Mouse (Mus musculus): ENCODE data around the gene Efnb3. TPM values are rescaled to one million over a fixed set of nuclear protein-coding genes. Genes with fewer than 3 reads are reported as not detected.

Gene Efnb3
- polyA plus RNA-seq (2015; fragmentation: Nextera tagmentation; extraction: Ambion mirVana) = 7.7 and 7.8 TPM in 2 replicates

- H3K27me3 ChIP-seq (ENCODE audit: insufficient read depth, low read length) = no peaks in the 10 kb centered on the region
- no peak within 1 kb of the TSS for H3K27ac ChIP-seq
- H3K4me1 ChIP-seq (replicated peaks; ENCODE audit: insufficient read depth, low read length) = peaks cover 18% of the 10 kb centered on the region
- no peak for TF ChIP-seq CTCF (IDR thresholded peaks at IDR 0.05; ENCODE audit: low read depth)
- peak within 1 kb of the TSS; percentile 66 for H3K4me3 ChIP-seq (replicated peaks; ENCODE audit: low read depth, low read length)
- DNase-seq (ENCODE audit: low spot score) (peak; percentile 83), ATAC-seq (replicated peaks; ENCODE audit: low FRiP score, low read depth) (0 out of 2 replicates have a peak, but pooled peaks have one; percentile 27)
- peak within 1 kb of the TSS; percentile 72 for H3K9ac ChIP-seq (ENCODE audit: low read depth, low read length)
- H3K4me2 ChIP-seq (ENCODE audit: low read length) = peak within 1 kb of the TSS; percentile 99
- 1% methylated on average over 59 of the region's 59 CpGs for WGBS
- peaks cover 18% of the 10 kb centered on the region for H3K36me3 ChIP-seq (ENCODE audit: insufficient read depth, low read length)
- H3K9me3 ChIP-seq (replicated peaks; ENCODE audit: low read length) = no peaks in the 10 kb centered on the region
Measured at GRCm38 (mm10) chr11:69559851-69560765, at the start of gene Efnb3. Efnb3 (minus strand) TSS chr11:69560205.

- DNase-seq (ENCODE audit: low spot score) (no peak), ATAC-seq (replicated peaks; ENCODE audit: low FRiP score, low read depth) (no peak)
- 68% methylated on average over 7 of the region's 7 CpGs for WGBS
- H3K4me3 ChIP-seq (replicated peaks; ENCODE audit: low read depth, low read length) = no peak overlapping the region
- H3K9me3 ChIP-seq (replicated peaks; ENCODE audit: low read length) = no peaks in the 10 kb centered on the region
- no peak overlapping the region for H3K9ac ChIP-seq (ENCODE audit: low read depth, low read length)
- no peak overlapping the region for H3K27ac ChIP-seq
- H3K27me3 ChIP-seq (ENCODE audit: insufficient read depth, low read length) = no peaks in the 10 kb centered on the region
- H3K4me1 ChIP-seq (replicated peaks; ENCODE audit: insufficient read depth, low read length) = peaks cover 5% of the 10 kb centered on the region; the same call in 1 of the 2 replicates
- H3K4me2 ChIP-seq (ENCODE audit: low read length) = no peak overlapping the region
- TF ChIP-seq CTCF (IDR thresholded peaks at IDR 0.05; ENCODE audit: low read depth) = no peak
- H3K36me3 ChIP-seq (ENCODE audit: insufficient read depth, low read length) = no peaks in the 10 kb centered on the region
Measured at GRCm38 (mm10) chr11:69609416-69609815, 49.4 kb upstream of the Efnb3 start.

- H3K9me3 ChIP-seq (replicated peaks; ENCODE audit: low read length) = no peaks in the 10 kb centered on the region
- WGBS = 84% methylated on average over 3 of the region's 3 CpGs
Measured at GRCm38 (mm10) chr11:69608525-69608924, 48.5 kb upstream of the Efnb3 start.

GRCm38 (mm10) chr11:69606832-69607231 is 46.8 kb upstream of the Efnb3 start:
- TF ChIP-seq CTCF (IDR thresholded peaks at IDR 0.05; ENCODE audit: low read depth) = no peak
- H3K9ac ChIP-seq (ENCODE audit: low read depth, low read length) = no peak overlapping the region
- ATAC-seq (replicated peaks; ENCODE audit: low FRiP score, low read depth) (no peak), DNase-seq (ENCODE audit: low spot score) (no peak)
- no peak overlapping the region for H3K4me2 ChIP-seq (ENCODE audit: low read length)
- no peaks in the 10 kb centered on the region for H3K9me3 ChIP-seq (replicated peaks; ENCODE audit: low read length)
- H3K4me3 ChIP-seq (replicated peaks; ENCODE audit: low read depth, low read length) = no peak overlapping the region
- no peaks in the 10 kb centered on the region for H3K36me3 ChIP-seq (ENCODE audit: insufficient read depth, low read length)
- H3K27ac ChIP-seq = no peak overlapping the region
- no peaks in the 10 kb centered on the region for H3K27me3 ChIP-seq (ENCODE audit: insufficient read depth, low read length)
- H3K4me1 ChIP-seq (replicated peaks; ENCODE audit: insufficient read depth, low read length) = peaks cover 5% of the 10 kb centered on the region; the same call in 1 of the 2 replicates
- 81% methylated on average over 2 of the region's 2 CpGs for WGBS

More at GRCm38 (mm10) chr11:69608525-69608924, 48.5 kb upstream of the Efnb3 start:
- DNase-seq (ENCODE audit: low spot score) (no peak), ATAC-seq (replicated peaks; ENCODE audit: low FRiP score, low read depth) (no peak)
- Histone ChIP-seq H3K4me3 (replicated peaks; ENCODE audit: low read depth, low read length) (no peak overlapping the region), H3K27ac (no peak overlapping the region), H3K4me1 (replicated peaks; ENCODE audit: insufficient read depth, low read length) (peaks cover 3% of the 10 kb centered on the region; the same call in 1 of the 2 replicates), H3K9ac (ENCODE audit: low read depth, low read length) (no peak overlapping the region), H3K36me3 (ENCODE audit: insufficient read depth, low read length) (no peaks in the 10 kb centered on the region), H3K4me2 (ENCODE audit: low read length) (no peak overlapping the region), H3K27me3 (ENCODE audit: insufficient read depth, low read length) (no peaks in the 10 kb centered on the region)
- TF ChIP-seq CTCF (IDR thresholded peaks at IDR 0.05; ENCODE audit: low read depth) = no peak

GRCm38 (mm10) chr11:69606491-69606795 is 46.4 kb upstream of the Efnb3 start:
- Histone ChIP-seq H3K36me3 (ENCODE audit: insufficient read depth, low read length) (no peaks in the 10 kb centered on the region), H3K4me3 (replicated peaks; ENCODE audit: low read depth, low read length) (peak overlapping the region; percentile 43), H3K27ac (no peak overlapping the region), H3K4me1 (replicated peaks; ENCODE audit: insufficient read depth, low read length) (peaks cover 5% of the 10 kb centered on the region; the same call in 1 of the 2 replicates), H3K27me3 (ENCODE audit: insufficient read depth, low read length) (no peaks in the 10 kb centered on the region), H3K9ac (ENCODE audit: low read depth, low read length) (no peak overlapping the region), H3K9me3 (replicated peaks; ENCODE audit: low read length) (no peaks in the 10 kb centered on the region), H3K4me2 (ENCODE audit: low read length) (peak overlapping the region; percentile 78)
- WGBS = 55% methylated on average over 2 of the region's 2 CpGs
- no peak for TF ChIP-seq CTCF (IDR thresholded peaks at IDR 0.05; ENCODE audit: low read depth)
- DNase-seq (ENCODE audit: low spot score) (no peak), ATAC-seq (replicated peaks; ENCODE audit: low FRiP score, low read depth) (no peak)

- peak within 1 kb of the TSS; percentile 60; the same call in 1 of the 2 replicates for H3K27ac ChIP-seq
- WGBS = 3% methylated on average over 32 of the region's 32 CpGs
Measured at GRCm38 (mm10) chr11:69605726-69606490, 45.9 kb upstream of the Efnb3 start, which contains the start of gene Atp1b2. Atp1b2 (minus strand) TSS chr11:69605942.

More at GRCm38 (mm10) chr11:69605726-69606490, 45.9 kb upstream of the Efnb3 start, which contains the start of gene Atp1b2:
- Histone ChIP-seq H3K4me3 (replicated peaks; ENCODE audit: low read depth, low read length) (peak within 1 kb of the TSS; percentile 43), H3K36me3 (ENCODE audit: insufficient read depth, low read length) (no peaks in the 10 kb centered on the region), H3K4me2 (ENCODE audit: low read length) (peak within 1 kb of the TSS; percentile 78), H3K9ac (ENCODE audit: low read depth, low read length) (peak within 1 kb of the TSS; percentile 57), H3K9me3 (replicated peaks; ENCODE audit: low read length) (no peaks in the 10 kb centered on the region), H3K27me3 (ENCODE audit: insufficient read depth, low read length) (no peaks in the 10 kb centered on the region), H3K4me1 (replicated peaks; ENCODE audit: insufficient read depth, low read length) (peaks cover 5% of the 10 kb centered on the region; the same call in 1 of the 2 replicates)
- TF ChIP-seq CTCF (IDR thresholded peaks at IDR 0.05; ENCODE audit: low read depth) = 0 out of 2 replicates have a peak, but pooled peaks have one; percentile 2
- ATAC-seq (replicated peaks; ENCODE audit: low FRiP score, low read depth) = peak; percentile 67
- peak; percentile 92 for DNase-seq (ENCODE audit: low spot score)
